Mouse (Mus musculus) MEL (cell line): ENCODE measurements around the gene Klhdc2. TPM values are rescaled to one million over a fixed set of nuclear protein-coding genes. Genes with fewer than 3 reads are reported as not detected.

Experiments
- DNase-seq: peaks from one replicate; pipeline ENCODE4 v3.0.0; 2011; ENCODE audit warnings: low read depth, low spot score
- H3K27ac ChIP-seq: 2 replicates; pipeline ENCODE4 v1.5.1; 2012; ENCODE audit warnings: low read depth, mild to moderate bottlenecking, control low read depth, low read length, moderate library complexity; ENCODE audit not compliant: control insufficient read depth
- H3K27me3 ChIP-seq, 2 experiments: fragments of 150-350 bp in 1 of 2; sonication (generic) in 1 of 2; 2 replicates each; pipeline ENCODE4 v1.6.1; 2012; ENCODE audit warnings: low read length in 2 of 2, mild to moderate bottlenecking in 2 of 2, improper control_type of control experiment in 1 of 2, moderate library complexity in 1 of 2; ENCODE audit not compliant: insufficient read depth in 2 of 2, control insufficient read depth in 1 of 2
- H3K36me3 ChIP-seq, 2 experiments: 2 replicates each; pipeline ENCODE4 v1.6.1; 2012 to 2014; ENCODE audit warnings: low read length in 2 of 2, improper control_type of control experiment in 1 of 2, inconsistent platforms in 1 of 2, mild to moderate bottlenecking in 1 of 2; ENCODE audit not compliant: insufficient read depth in 2 of 2, control insufficient read depth in 1 of 2
- H3K4me1 ChIP-seq, 2 experiments: fragments of 150-350 bp in 1 of 2; sonication (generic) in 1 of 2; 2 replicates each; pipeline ENCODE4 v1.6.1; 2012; ENCODE audit warnings: low read length in 2 of 2, improper control_type of control experiment in 1 of 2, mild to moderate bottlenecking in 1 of 2; ENCODE audit not compliant: insufficient read depth in 2 of 2, control insufficient read depth in 1 of 2
- H3K4me3 ChIP-seq, 2 experiments: fragments of 150-350 bp in 1 of 2; sonication (generic) in 1 of 2; 2 replicates each; pipeline ENCODE4 v1.5.1; 2012; ENCODE audit warnings: low read depth in 2 of 2, low read length in 2 of 2, mild to moderate bottlenecking in 2 of 2, moderate library complexity in 2 of 2, control low read depth in 1 of 2, improper control_type of control experiment in 1 of 2; ENCODE audit not compliant: control insufficient read depth in 1 of 2, insufficient read depth in 1 of 2
- H3K79me2 ChIP-seq: 2 replicates; pipeline ENCODE4 v1.6.1; 2012; ENCODE audit warnings: mild to moderate bottlenecking, low read length, moderate library complexity; ENCODE audit not compliant: control insufficient read depth, poor library complexity, insufficient read depth
- H3K9ac ChIP-seq: 2 replicates; pipeline ENCODE4 v1.6.1; 2012; ENCODE audit warnings: low read depth, mild to moderate bottlenecking, control low read depth, low read length, moderate library complexity; ENCODE audit not compliant: control insufficient read depth, poor library complexity, severe bottlenecking
- H3K9me3 ChIP-seq: fragments of 150-350 bp; sonication (generic); replicated peaks from 2 replicates; pipeline ENCODE4 v1.6.1; 2012; ENCODE audit warnings: mild to moderate bottlenecking, low read length, improper control_type of control experiment, moderate library complexity; ENCODE audit not compliant: insufficient read depth
- CHD1 ChIP-seq: IDR thresholded peaks from 2 replicates; pipeline ENCODE4 v1.6.1; 2012; ENCODE audit warnings: low read depth, mild to moderate bottlenecking, inconsistent platforms, low read length, improper control_type of control experiment
- CTCF ChIP-seq, 3 experiments: IDR thresholded peaks in 2 of 3; conservative IDR thresholded peaks in 1 of 3; 2 replicates each; pipeline ENCODE4 v1.5.1; 2011 to 2012; ENCODE audit warnings: low read length in 3 of 3, low read depth in 2 of 3, mild to moderate bottlenecking in 2 of 3, improper control_type of control experiment in 1 of 3, inconsistent platforms in 1 of 3, mixed read lengths in 1 of 3, moderate library complexity in 1 of 3; ENCODE audit not compliant: control insufficient read depth in 1 of 3, insufficient read depth in 1 of 3, poor library complexity in 1 of 3, severe bottlenecking in 1 of 3
- EP300 ChIP-seq, 2 experiments: IDR thresholded peaks; 2 replicates each; pipeline ENCODE4 v1.6.1; 2011; ENCODE audit warnings: improper control_type of control experiment in 2 of 2, low read length in 2 of 2, low read depth in 1 of 2, mild to moderate bottlenecking in 1 of 2
- ETS1 ChIP-seq: IDR thresholded peaks from 2 replicates; pipeline ENCODE4 v1.6.1; 2012; ENCODE audit warnings: low read depth, mild to moderate bottlenecking, inconsistent platforms, low read length, improper control_type of control experiment, moderate library complexity
- GABPA ChIP-seq: IDR thresholded peaks from 2 replicates; pipeline ENCODE4 v1.6.1; 2012; ENCODE audit warnings: low read depth, mild to moderate bottlenecking, inconsistent platforms, low read length, improper control_type of control experiment, moderate library complexity
- JUND ChIP-seq: IDR thresholded peaks from 2 replicates; pipeline ENCODE4 v1.6.1; 2011; ENCODE audit warnings: low read depth, mild to moderate bottlenecking, improper control_type of control experiment, low read length
- KAT2A ChIP-seq: conservative IDR thresholded peaks from 2 replicates; pipeline ENCODE4 v1.6.1; 2012; ENCODE audit warnings: low read depth, low read length, improper control_type of control experiment, inconsistent platforms
- MAFK ChIP-seq: IDR thresholded peaks from 2 replicates; pipeline ENCODE4 v1.6.1; 2011; ENCODE audit warnings: low read depth, mild to moderate bottlenecking, low read length, improper control_type of control experiment, borderline replicate concordance
- MAX ChIP-seq: IDR thresholded peaks from 2 replicates; pipeline ENCODE4 v1.6.1; 2011; ENCODE audit warnings: low read length, improper control_type of control experiment
- MXI1 ChIP-seq: IDR thresholded peaks from 2 replicates; pipeline ENCODE4 v1.6.1; 2011; ENCODE audit warnings: mild to moderate bottlenecking, low read depth, low read length, improper control_type of control experiment
- MYC ChIP-seq: IDR thresholded peaks from 2 replicates; pipeline ENCODE4 v1.6.1; 2011; ENCODE audit warnings: low read depth, mild to moderate bottlenecking, low read length, improper control_type of control experiment, moderate library complexity
- NELFE ChIP-seq: IDR thresholded peaks from 2 replicates; pipeline ENCODE4 v1.6.1; 2011; ENCODE audit warnings: low read depth, low read length, improper control_type of control experiment
- NRF1 ChIP-seq: IDR thresholded peaks from 2 replicates; pipeline ENCODE4 v1.6.1; 2014; ENCODE audit warnings: low read depth, mild to moderate bottlenecking, inconsistent platforms, low read length, improper control_type of control experiment, moderate library complexity; ENCODE audit not compliant: poor library complexity, insufficient read depth, severe bottlenecking
- POLR2A ChIP-seq, 2 experiments: IDR thresholded peaks; 2 replicates each; pipeline ENCODE4 v1.6.1; 2011 to 2012; ENCODE audit warnings: low read length in 2 of 2, mild to moderate bottlenecking in 2 of 2, control low read depth in 1 of 2, improper control_type of control experiment in 1 of 2, low read depth in 1 of 2, moderate library complexity in 1 of 2; ENCODE audit not compliant: control insufficient read depth in 1 of 2, insufficient read depth in 1 of 2, poor library complexity in 1 of 2
- POLR2AphosphoS2 ChIP-seq: IDR thresholded peaks from 2 replicates; pipeline ENCODE4 v1.6.1; 2011; ENCODE audit warnings: low read length, improper control_type of control experiment
- SIN3A ChIP-seq: IDR thresholded peaks from 2 replicates; pipeline ENCODE4 v1.6.1; 2012; ENCODE audit warnings: low read length, improper control_type of control experiment, inconsistent platforms
- TBP ChIP-seq: IDR thresholded peaks from 2 replicates; pipeline ENCODE4 v1.8.0; 2011; ENCODE audit warnings: low read depth, low read length, improper control_type of control experiment
- TCF12 ChIP-seq: IDR thresholded peaks from 2 replicates; pipeline ENCODE4 v1.6.1; 2014; ENCODE audit warnings: low read depth, mild to moderate bottlenecking, inconsistent platforms, low read length, improper control_type of control experiment, moderate library complexity
- ZC3H11A ChIP-seq: IDR thresholded peaks from 2 replicates; pipeline ENCODE4 v1.6.1; 2012; ENCODE audit warnings: low read depth, mild to moderate bottlenecking, inconsistent platforms, low read length, improper control_type of control experiment
- ZKSCAN1 ChIP-seq: IDR thresholded peaks from 2 replicates; pipeline ENCODE4 v1.6.1; 2012; ENCODE audit warnings: low read depth, mild to moderate bottlenecking, inconsistent platforms, low read length, improper control_type of control experiment, moderate library complexity
- ZMIZ1 ChIP-seq: IDR thresholded peaks from 2 replicates; pipeline ENCODE4 v1.6.1; 2012; ENCODE audit warnings: low read depth, mild to moderate bottlenecking, inconsistent platforms, low read length, improper control_type of control experiment, moderate library complexity
- ZNF384 ChIP-seq: IDR thresholded peaks from 2 replicates; pipeline ENCODE4 v1.6.1; 2012; ENCODE audit warnings: low read depth, mild to moderate bottlenecking, inconsistent platforms, low read length, improper control_type of control experiment
- polyA plus RNA-seq, 2 experiments: library from polyadenylated mRNA; stranded (reverse) in 1 of 2; unstranded in 1 of 2; fragments of >175 nt in 1 of 2; fragments of >200 nt in 1 of 2; gene quantifications; 2 replicates each; pipeline versions ENCODE4 v1.2.1 to v1.2.4; 2012; ENCODE audit warnings: low replicate concordance in 2 of 2, low read depth in 1 of 2; ENCODE audit not compliant: insufficient read length in 2 of 2, insufficient read depth in 1 of 2, missing spikeins in 1 of 2
- total RNA-seq: library from RNA; depleted of rRNA; stranded (reverse); fragments of 300-350 nt; gene quantifications from 2 replicates; pipeline ENCODE4 v1.2.3, GENCODE M21; 2012

The Klhdc2 gene
- total and polyA plus RNA-seq, 3 experiments, result 48.5 to 154 (median 51.7) TPM

GRCm38 (mm10) chr12:69257836-69258235 is 38.6 kb upstream of the Klhdc2 start:
- no peak overlapping the region for H3K27ac ChIP-seq
- H3K9ac ChIP-seq, result no peak overlapping the region
- no peaks in the 10 kb centered on the region for H3K79me2 ChIP-seq
- H3K9me3 ChIP-seq, result no peaks in the 10 kb centered on the region
- no peak overlapping the region for H3K4me3 ChIP-seq
- DNase-seq, result no peak
- no peaks in the 10 kb centered on the region for H3K36me3 ChIP-seq
- TF ChIP-seq ZC3H11A, result no peak
- no peak for TF ChIP-seq SIN3A
- no peak for TF ChIP-seq EP300 (IDR thresholded peaks at IDR 0.05; ENCODE audit: low read depth in 1 of 2, low read length in 2 of 2)
- no peaks in the 10 kb centered on the region for H3K4me1 ChIP-seq
- peaks cover 0 to 5% of the 10 kb centered on the region in 2 experiments; a peak in 2 of 4 replicates for H3K27me3 ChIP-seq

GRCm38 (mm10) chr12:69262251-69262650 is 34.2 kb upstream of the Klhdc2 start:
- Histone ChIP-seq H3K4me1 (no peaks in the 10 kb centered on the region), H3K79me2 (no peaks in the 10 kb centered on the region), H3K36me3 (no peaks in the 10 kb centered on the region), H3K27ac (no peak overlapping the region), H3K4me3 (no peak overlapping the region), H3K9me3 (no peaks in the 10 kb centered on the region), H3K9ac (no peak overlapping the region), H3K27me3 (peaks cover 0 to 4% of the 10 kb centered on the region in 2 experiments; a peak in 2 of 4 replicates)
- TF ChIP-seq EP300 (IDR thresholded peaks at IDR 0.05; ENCODE audit: low read depth in 1 of 2, low read length in 2 of 2) (no peak), MYC (no peak), SIN3A (no peak), ZC3H11A (no peak), MAX (no peak), TCF12 (no peak), ETS1 (no peak), JUND (no peak), ZMIZ1 (no peak), MAFK (no peak), NRF1 (no peak), POLR2AphosphoS2 (no peak), CHD1 (no peak), MXI1 (no peak), POLR2A (IDR thresholded peaks at IDR 0.05; ENCODE audit: control insufficient read depth in 1 of 2, insufficient read depth in 1 of 2, low read depth in 1 of 2, low read length in 2 of 2, poor library complexity in 1 of 2) (no peak), GABPA (no peak)
- DNase-seq, result no peak

GRCm38 (mm10) chr12:69265031-69265430 is 31.4 kb upstream of the Klhdc2 start:
- no peak overlapping the region for H3K27ac ChIP-seq
- no peaks in the 10 kb centered on the region for H3K9me3 ChIP-seq
- no peak overlapping the region for H3K9ac ChIP-seq
- DNase-seq, result no peak
- no peaks in the 10 kb centered on the region for H3K4me1 ChIP-seq
- peaks cover 0 to 2% of the 10 kb centered on the region in 2 experiments; a peak in 1 of 4 replicates for H3K27me3 ChIP-seq
- H3K79me2 ChIP-seq, result no peaks in the 10 kb centered on the region
- H3K4me3 ChIP-seq, result no peak overlapping the region
- H3K36me3 ChIP-seq, result no peaks in the 10 kb centered on the region
- TF ChIP-seq POLR2A (IDR thresholded peaks at IDR 0.05; ENCODE audit: control insufficient read depth in 1 of 2, insufficient read depth in 1 of 2, low read depth in 1 of 2, low read length in 2 of 2, poor library complexity in 1 of 2), result no peak
- TF ChIP-seq KAT2A, result no peak
- TF ChIP-seq TCF12, result no peak
- no peak for TF ChIP-seq NELFE
- no peak for TF ChIP-seq TBP
- TF ChIP-seq SIN3A, result no peak
- no peak for TF ChIP-seq ZKSCAN1
- TF ChIP-seq ZNF384, result no peak
- no peak for TF ChIP-seq CTCF (IDR thresholded peaks at IDR 0.05 in 2 of 3, conservative IDR thresholded peaks at IDR 0.05 in 1 of 3; ENCODE audit: control insufficient read depth in 1 of 3, insufficient read depth in 1 of 3, low read depth in 2 of 3, low read length in 3 of 3, poor library complexity in 1 of 3, severe bottlenecking in 1 of 3)
- no peak for TF ChIP-seq GABPA
- no peak for TF ChIP-seq ZMIZ1
- TF ChIP-seq MAX, result no peak
- no peak for TF ChIP-seq EP300 (IDR thresholded peaks at IDR 0.05; ENCODE audit: low read depth in 1 of 2, low read length in 2 of 2)
